Mouse (Mus musculus) forebrain, embryonic 11.5 days (tissue): ENCODE results near the gene Acta2. TPM values are rescaled to one million over a fixed set of nuclear protein-coding genes. Genes with fewer than 3 reads are reported as not detected.

Source experiments
- ATAC-seq: fragments of 200-750 bp; cut with Nextera tagmentation; replicated peaks from 2 replicates; pipeline ENCODE4 v1.8.0; 2017; ENCODE audit warnings: moderate TSS enrichment; ENCODE audit not compliant: low FRiP score
- DNase-seq: peaks from one replicate; pipeline ENCODE4 v3.0.0-alpha.2; 2017; ENCODE audit warnings: low spot score
- H3K27ac ChIP-seq: fragments of 300-500 bp; sonication (generic); 2 replicates; pipeline ENCODE4 v1.5.1; 2014; ENCODE audit warnings: low read depth, low read length
- H3K27me3 ChIP-seq: fragments of 300-500 bp; sonication (generic); 2 replicates; pipeline ENCODE4 v1.6.1; 2014; ENCODE audit warnings: mild to moderate bottlenecking, low read length, mixed read lengths; ENCODE audit not compliant: control insufficient read depth, insufficient read depth
- H3K36me3 ChIP-seq: fragments of 300-500 bp; sonication (generic); 2 replicates; pipeline ENCODE4 v1.6.1; 2014; ENCODE audit warnings: mild to moderate bottlenecking, low read length, moderate library complexity, mixed read lengths; ENCODE audit not compliant: control insufficient read depth, insufficient read depth
- H3K4me1 ChIP-seq: fragments of 300-500 bp; sonication (generic); replicated peaks from 2 replicates; pipeline ENCODE4 v1.6.1; 2014; ENCODE audit warnings: low read length, mixed read lengths; ENCODE audit not compliant: control insufficient read depth, insufficient read depth
- H3K4me2 ChIP-seq: fragments of 300-500 bp; sonication (generic); 2 replicates; pipeline ENCODE4 v1.6.1; 2014; ENCODE audit warnings: low read depth, mild to moderate bottlenecking, low read length, moderate library complexity, mixed read lengths; ENCODE audit not compliant: severe bottlenecking
- H3K4me3 ChIP-seq: fragments of 300-500 bp; sonication (generic); 2 replicates; pipeline ENCODE4 v1.5.1; 2014; ENCODE audit warnings: low read depth, low read length
- H3K9ac ChIP-seq: fragments of 300-500 bp; sonication (generic); 2 replicates; pipeline ENCODE4 v1.6.1; 2014; ENCODE audit warnings: low read length
- H3K9me3 ChIP-seq: fragments of 300-500 bp; sonication (generic); 2 replicates; pipeline ENCODE4 v1.6.1; 2016; ENCODE audit warnings: low read length, mixed read lengths; ENCODE audit not compliant: control insufficient read depth
- WGBS: fragments of 180-500 bp; shearing (Covaris S2); extraction: QIAGEN DNeasy Blood & Tissue Kit; methylation state at CpG from one replicate; pipeline ENCODE4 v1.1.7; 2014; 5-methylcytosine and 5-hydroxymethylcytosine counted together
- polyA plus RNA-seq: library from polyadenylated mRNA; unstranded; fragments of >200 nt; fragmentation: Nextera tagmentation; extraction: Ambion mirVana; gene quantifications from 2 replicates; pipeline ENCODE4 v1.2.1, GENCODE M21; 2014

Gene Acta2
- polyA plus RNA-seq, 1 experiment from 2014 or later: 21.1 TPM

DNA sequence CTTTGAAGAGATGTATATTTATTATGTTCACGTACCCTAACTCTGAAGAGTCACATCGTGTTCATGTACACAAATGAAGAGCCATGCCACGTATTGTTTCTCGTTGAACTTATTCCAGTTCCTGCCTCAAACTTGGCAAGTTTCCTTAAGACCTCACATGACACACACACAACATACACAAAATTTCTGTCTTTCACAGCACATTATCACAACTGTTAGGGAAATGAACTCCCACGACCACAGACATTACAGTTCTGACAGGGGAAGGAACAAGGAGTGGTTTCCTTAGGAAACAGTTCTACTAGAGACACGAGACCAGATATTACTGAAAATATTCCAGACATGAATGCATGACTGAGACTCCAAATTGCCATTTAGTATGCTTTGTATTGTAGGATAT lies 28.2 kb upstream of the Acta2 start:
- WGBS: 90% methylated on average over 6 of the region's 6 CpGs
- H3K27ac ChIP-seq: no peak overlapping the region
- DNase-seq: no peak
- no peak for ATAC-seq
- H3K4me1 ChIP-seq: no peaks in the 10 kb centered on the region
- H3K4me3 ChIP-seq: no peak overlapping the region
- no peak overlapping the region for H3K9ac ChIP-seq
- H3K36me3 ChIP-seq: no peaks in the 10 kb centered on the region
- no peaks in the 10 kb centered on the region for H3K27me3 ChIP-seq
- H3K4me2 ChIP-seq: no peak overlapping the region
- H3K9me3 ChIP-seq: no peaks in the 10 kb centered on the region

- WGBS: 85% methylated on average over 3 of the region's 3 CpGs
- ATAC-seq: no peak
- Histone ChIP-seq H3K4me2 (no peak overlapping the region), H3K4me3 (no peak overlapping the region), H3K27ac (no peak overlapping the region), H3K9me3 (no peaks in the 10 kb centered on the region), H3K27me3 (no peaks in the 10 kb centered on the region), H3K4me1 (no peaks in the 10 kb centered on the region), H3K9ac (no peak overlapping the region), H3K36me3 (no peaks in the 10 kb centered on the region)
- no peak for DNase-seq
Measured at GRCm38 (mm10) chr19:34278078-34278477, 22.7 kb upstream of the Acta2 start.

GRCm38 (mm10) chr19:34273073-34273472 lies 17.7 kb upstream of the Acta2 start:
- DNase-seq: no peak
- 89% methylated on average over 1 of the region's 1 CpGs for WGBS
- no peak for ATAC-seq

DNA sequence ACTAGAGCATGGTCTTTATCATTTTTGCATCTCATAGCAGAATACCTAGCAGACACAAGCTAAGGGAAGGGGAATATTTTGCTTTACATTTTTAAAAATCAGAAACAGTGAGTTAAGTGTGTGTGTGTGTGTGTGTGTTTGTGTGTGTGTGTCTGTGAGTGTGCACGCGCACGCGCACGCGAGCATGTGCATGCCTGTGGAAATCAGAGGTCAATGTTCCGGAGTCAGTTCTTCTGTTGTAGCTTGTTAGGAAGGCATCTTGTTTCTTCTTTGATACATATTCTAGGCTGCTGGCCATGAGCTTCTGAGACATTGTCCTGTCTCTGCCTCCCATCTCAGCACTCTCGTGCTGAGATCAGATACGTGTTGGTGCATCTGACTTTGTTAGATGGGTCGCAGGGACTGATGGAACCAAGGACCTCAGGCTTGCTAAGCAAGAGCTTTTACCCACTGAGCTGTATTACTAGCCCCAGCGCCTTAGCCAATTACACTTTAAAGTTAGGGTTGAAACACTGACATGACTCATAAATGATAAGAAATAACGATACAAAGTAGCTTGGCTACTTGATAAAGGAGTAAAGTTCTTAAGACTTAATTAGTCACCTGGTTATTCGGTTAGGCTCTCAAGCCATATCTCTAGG lies 15.6 kb upstream of the Acta2 start:
- Histone ChIP-seq H3K9ac (no peak overlapping the region), H3K4me3 (no peak overlapping the region), H3K9me3 (no peaks in the 10 kb centered on the region), H3K27me3 (no peaks in the 10 kb centered on the region), H3K4me1 (no peaks in the 10 kb centered on the region), H3K4me2 (no peak overlapping the region), H3K27ac (no peak overlapping the region), H3K36me3 (no peaks in the 10 kb centered on the region)
- DNase-seq: no peak
- 94% methylated on average over 13 of the region's 13 CpGs for WGBS
- ATAC-seq: no peak

More at GRCm38 (mm10) chr19:34273073-34273472, 17.7 kb upstream of the Acta2 start:
- Histone ChIP-seq H3K9ac (no peak overlapping the region), H3K36me3 (no peaks in the 10 kb centered on the region), H3K4me3 (no peak overlapping the region), H3K9me3 (no peaks in the 10 kb centered on the region), H3K4me1 (no peaks in the 10 kb centered on the region), H3K4me2 (no peak overlapping the region), H3K27ac (no peak overlapping the region), H3K27me3 (no peaks in the 10 kb centered on the region)

GRCm38 (mm10) chr19:34270106-34270726 lies 14.8 kb upstream of the Acta2 start:
- no peaks in the 10 kb centered on the region for H3K4me1 ChIP-seq
- H3K9me3 ChIP-seq: no peaks in the 10 kb centered on the region
- H3K4me2 ChIP-seq: no peak overlapping the region
- WGBS: 90% methylated on average over 11 of the region's 11 CpGs
- no peak overlapping the region for H3K4me3 ChIP-seq
- H3K36me3 ChIP-seq: no peaks in the 10 kb centered on the region
- DNase-seq (no peak), ATAC-seq (no peak)
- no peaks in the 10 kb centered on the region for H3K27me3 ChIP-seq
- no peak overlapping the region for H3K27ac ChIP-seq
- H3K9ac ChIP-seq: no peak overlapping the region

DNA sequence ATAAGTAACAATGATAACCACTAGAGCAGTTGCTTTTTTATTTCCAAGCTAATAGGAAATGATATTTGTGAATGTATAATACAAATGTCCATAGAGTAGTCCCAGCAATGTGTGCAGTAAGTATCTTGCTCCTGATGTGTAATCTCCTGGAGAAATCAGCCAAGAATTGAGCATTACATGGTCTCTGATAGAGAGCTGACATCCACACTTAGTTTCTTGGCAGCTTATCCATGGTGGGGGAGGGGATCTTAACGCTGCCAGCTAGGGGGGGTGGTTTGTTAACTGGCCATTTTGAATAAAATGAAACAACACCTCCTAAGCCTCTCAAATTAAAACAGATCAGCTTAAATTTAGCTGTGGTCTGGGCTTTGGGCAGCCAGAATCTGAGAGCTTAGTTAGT lies 13.6 kb upstream of the Acta2 start:
- no peak overlapping the region for H3K4me3 ChIP-seq
- WGBS: 60% methylated on average over 1 of the region's 1 CpGs
- H3K27me3 ChIP-seq: no peaks in the 10 kb centered on the region
- no peaks in the 10 kb centered on the region for H3K9me3 ChIP-seq
- no peak overlapping the region for H3K4me2 ChIP-seq
- DNase-seq: no peak
- no peak overlapping the region for H3K9ac ChIP-seq
- H3K36me3 ChIP-seq: no peaks in the 10 kb centered on the region
- no peak overlapping the region for H3K27ac ChIP-seq
- ATAC-seq: no peak
- H3K4me1 ChIP-seq: no peaks in the 10 kb centered on the region

DNA sequence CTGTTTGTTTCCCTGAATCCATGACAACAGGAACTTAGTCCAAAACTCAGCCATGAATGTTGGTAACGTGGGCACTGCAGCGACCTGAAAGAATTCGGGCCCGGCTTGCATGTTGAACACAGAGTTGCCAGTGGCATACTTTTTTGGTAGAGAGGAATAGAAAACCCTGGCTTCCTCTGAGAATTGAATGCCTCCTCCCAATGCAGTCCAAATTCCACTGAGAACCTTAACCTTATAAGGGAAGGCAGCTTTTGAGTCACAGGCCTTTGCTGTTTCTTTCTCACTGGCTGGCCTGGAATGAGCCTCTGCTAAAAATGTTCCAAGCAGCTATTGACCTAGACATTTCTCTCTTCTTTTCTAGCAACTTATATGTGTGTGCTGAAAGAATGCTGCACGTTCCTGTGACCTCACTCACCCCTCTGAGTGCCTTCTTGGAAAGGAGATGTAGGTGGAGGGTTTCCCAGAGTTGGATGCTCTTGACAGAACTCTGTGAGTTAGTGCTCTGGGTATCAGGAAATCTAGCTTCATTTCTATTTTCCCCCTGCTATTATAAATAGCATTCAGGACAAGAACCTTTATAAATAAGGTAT lies 10.3 kb upstream of the Acta2 start:
- Histone ChIP-seq H3K9me3 (no peaks in the 10 kb centered on the region), H3K9ac (no peak overlapping the region), H3K27me3 (no peaks in the 10 kb centered on the region), H3K4me2 (no peak overlapping the region), H3K4me1 (no peaks in the 10 kb centered on the region), H3K27ac (no peak overlapping the region), H3K4me3 (no peak overlapping the region), H3K36me3 (no peaks in the 10 kb centered on the region)
- ATAC-seq (no peak), DNase-seq (no peak)
- 69% methylated on average over 5 of the region's 5 CpGs for WGBS

DNA sequence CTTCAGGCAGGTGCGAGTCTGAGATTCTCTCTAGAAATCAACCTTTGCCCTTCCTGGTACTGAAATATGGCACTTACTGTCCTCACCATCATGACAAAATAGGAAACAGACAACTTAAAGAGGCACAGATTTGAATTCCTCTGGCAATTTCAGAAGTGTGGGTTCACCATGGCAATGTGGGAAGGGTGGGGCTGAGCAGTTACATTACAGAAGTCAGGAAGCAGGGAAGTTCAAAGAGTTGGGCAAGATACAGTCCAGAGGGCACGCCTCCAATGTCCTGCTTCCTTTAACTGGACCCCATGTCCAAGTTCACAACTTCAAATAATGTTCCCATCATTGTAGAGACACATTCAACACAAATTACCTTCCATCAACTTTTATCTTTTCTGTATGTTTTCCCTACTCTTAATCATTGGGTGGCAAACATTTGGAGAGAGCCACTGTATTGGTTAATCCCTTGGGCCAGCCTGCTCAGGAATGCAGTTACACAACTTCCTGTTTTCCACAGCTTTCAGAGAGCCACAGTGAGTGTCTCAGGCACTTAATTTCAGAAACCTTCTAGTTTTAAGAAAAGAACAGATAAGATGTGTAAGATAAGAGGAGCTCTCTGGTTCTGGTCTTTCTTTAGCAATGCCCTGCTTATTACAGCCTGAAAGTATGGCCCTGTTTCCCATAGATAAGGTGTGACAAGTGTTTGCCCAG lies 7.0 kb upstream of the Acta2 start:
- ATAC-seq (no peak), DNase-seq (no peak)
- Histone ChIP-seq H3K9ac (no peak overlapping the region), H3K27me3 (no peaks in the 10 kb centered on the region), H3K27ac (no peak overlapping the region), H3K4me1 (no peaks in the 10 kb centered on the region), H3K9me3 (no peaks in the 10 kb centered on the region), H3K4me2 (no peak overlapping the region), H3K36me3 (no peaks in the 10 kb centered on the region), H3K4me3 (no peak overlapping the region)
- WGBS: 73% methylated on average over 2 of the region's 2 CpGs
